Mouse (Mus musculus) limb, embryonic 12.5 days (tissue): Measurements from ENCODE around the gene Naa80. TPM values are rescaled to one million over a fixed set of nuclear protein-coding genes. Genes with fewer than 3 reads are reported as not detected.
"Not testable (repeated sequence)": the region's sequence is repeated elsewhere in the genome, so short reads cannot be mapped to it uniquely, and the experiment has no call there.

Experiments
- ATAC-seq: fragments of 200-750 bp; cut with Nextera tagmentation; 2 replicates; pipeline ENCODE4 v1.8.0; 2017; ENCODE audit warnings: low read depth, moderate TSS enrichment; ENCODE audit not compliant: insufficient number of reproducible peaks, insufficient read depth, low FRiP score, low TSS enrichment
- H3K27ac ChIP-seq: fragments of 300-500 bp; sonication (generic); 2 replicates; pipeline ENCODE4 v1.5.1; 2016; ENCODE audit warnings: mild to moderate bottlenecking, moderate library complexity
- H3K27me3 ChIP-seq: fragments of 300-500 bp; sonication (generic); 2 replicates; pipeline ENCODE4 v1.6.1; 2016; ENCODE audit warnings: mild to moderate bottlenecking, moderate library complexity
- H3K36me3 ChIP-seq: fragments of 300-500 bp; sonication (generic); 2 replicates; pipeline ENCODE4 v1.6.1; 2016; ENCODE audit warnings: mild to moderate bottlenecking, moderate library complexity
- H3K4me1 ChIP-seq: fragments of 300-500 bp; sonication (generic); replicated peaks from 2 replicates; pipeline ENCODE4 v1.6.1; 2016
- H3K4me2 ChIP-seq: fragments of 300-500 bp; sonication (generic); 2 replicates; pipeline ENCODE4 v1.6.1; 2016; ENCODE audit warnings: mild to moderate bottlenecking, moderate library complexity
- H3K4me3 ChIP-seq: fragments of 300-500 bp; sonication (generic); replicated peaks from 2 replicates; pipeline ENCODE4 v1.5.1; 2016; ENCODE audit warnings: mild to moderate bottlenecking
- H3K9ac ChIP-seq: fragments of 300-500 bp; sonication (generic); replicated peaks from 2 replicates; pipeline ENCODE4 v1.6.1; 2016; ENCODE audit warnings: mild to moderate bottlenecking, moderate library complexity
- H3K9me3 ChIP-seq: fragments of 300-500 bp; sonication (generic); 2 replicates; pipeline ENCODE4 v1.6.1; 2016; ENCODE audit warnings: mild to moderate bottlenecking, moderate library complexity
- WGBS: fragments of 180-500 bp; shearing (Covaris S2); methylation state at CpG from one replicate; pipeline ENCODE4 v1.1.7; 2016; 5-methylcytosine and 5-hydroxymethylcytosine counted together
- polyA plus RNA-seq: library from polyadenylated mRNA; unstranded; fragments of >200 nt; fragmentation: Nextera tagmentation; extraction: Ambion mirVana; gene quantifications from 2 replicates; pipeline ENCODE4 v1.2.1, GENCODE M21; 2016

Naa80 gene
- polyA plus RNA-seq, 1 experiment from 2014 or later, result 14.3 TPM

GRCm38 (mm10) chr9:107551117-107551889, 27.4 kb upstream of the Naa80 start, which contains the start of gene Rassf1:
TSS of gene Rassf1 (plus strand) at chr9:107551555.
- Histone ChIP-seq H3K36me3 (peaks cover under 1% of the 10 kb centered on the region; the same call in 1 of the 2 replicates), H3K27me3 (peaks cover 13% of the 10 kb centered on the region; the same call in 1 of the 2 replicates), H3K9me3 (no peaks in the 10 kb centered on the region), H3K9ac (peak within 1 kb of the TSS; percentile 83), H3K27ac (peak within 1 kb of the TSS; percentile 87), H3K4me3 (peak within 1 kb of the TSS; percentile 75), H3K4me2 (peak within 1 kb of the TSS; percentile 89), H3K4me1 (peaks cover 65% of the 10 kb centered on the region)
- ATAC-seq, result 0 out of 2 replicates have a peak, but pooled peaks have one; percentile 3
- under 1% methylated on average over 63 of the region's 63 CpGs for WGBS

GRCm38 (mm10) chr9:107551890-107552355, 26.8 kb upstream of the Naa80 start:
- WGBS, result 6% methylated on average over 8 of the region's 8 CpGs
- H3K4me1 ChIP-seq, result peaks cover 65% of the 10 kb centered on the region
- H3K27me3 ChIP-seq, result peaks cover 13% of the 10 kb centered on the region; the same call in 1 of the 2 replicates

GRCm38 (mm10) chr9:107552690-107553393, 25.8 kb upstream of the Naa80 start:
- Histone ChIP-seq H3K4me2 (peak overlapping the region; percentile 89), H3K4me3 (peak overlapping the region; percentile 75), H3K9ac (no peak overlapping the region), H3K36me3 (peaks cover 16% of the 10 kb centered on the region), H3K27me3 (peaks cover 13% of the 10 kb centered on the region; the same call in 1 of the 2 replicates), H3K4me1 (peaks cover 56% of the 10 kb centered on the region), H3K27ac (peak overlapping the region; percentile 95; the same call in 1 of the 2 replicates), H3K9me3 (no peaks in the 10 kb centered on the region)
- ATAC-seq, result no peak
- 82% methylated on average over 5 of the region's 5 CpGs for WGBS

More at GRCm38 (mm10) chr9:107551890-107552355, 26.8 kb upstream of the Naa80 start:
- no peaks in the 10 kb centered on the region for H3K9me3 ChIP-seq
- H3K27ac ChIP-seq, result peak overlapping the region; percentile 87
- ATAC-seq, result no peak
- H3K4me3 ChIP-seq, result peak overlapping the region; percentile 75
- peak overlapping the region; percentile 83 for H3K9ac ChIP-seq
- H3K36me3 ChIP-seq, result peaks cover 7% of the 10 kb centered on the region
- H3K4me2 ChIP-seq, result peak overlapping the region; percentile 89

GRCm38 (mm10) chr9:107553541-107554318, 25.0 kb upstream of the Naa80 start:
- peak overlapping the region; percentile 89 for H3K4me2 ChIP-seq
- H3K9ac ChIP-seq, result peak overlapping the region; percentile 56
- peak overlapping the region; percentile 75 for H3K4me3 ChIP-seq
- peaks cover 25% of the 10 kb centered on the region for H3K36me3 ChIP-seq
- peaks cover 13% of the 10 kb centered on the region; the same call in 1 of the 2 replicates for H3K27me3 ChIP-seq
- ATAC-seq, result peak; percentile 12; the same call in 1 of the 2 replicates
- H3K27ac ChIP-seq, result peak overlapping the region; percentile 95
- 4% methylated on average over 37 of the region's 37 CpGs for WGBS
- peaks cover 55% of the 10 kb centered on the region for H3K4me1 ChIP-seq
- H3K9me3 ChIP-seq, result no peaks in the 10 kb centered on the region

DNA sequence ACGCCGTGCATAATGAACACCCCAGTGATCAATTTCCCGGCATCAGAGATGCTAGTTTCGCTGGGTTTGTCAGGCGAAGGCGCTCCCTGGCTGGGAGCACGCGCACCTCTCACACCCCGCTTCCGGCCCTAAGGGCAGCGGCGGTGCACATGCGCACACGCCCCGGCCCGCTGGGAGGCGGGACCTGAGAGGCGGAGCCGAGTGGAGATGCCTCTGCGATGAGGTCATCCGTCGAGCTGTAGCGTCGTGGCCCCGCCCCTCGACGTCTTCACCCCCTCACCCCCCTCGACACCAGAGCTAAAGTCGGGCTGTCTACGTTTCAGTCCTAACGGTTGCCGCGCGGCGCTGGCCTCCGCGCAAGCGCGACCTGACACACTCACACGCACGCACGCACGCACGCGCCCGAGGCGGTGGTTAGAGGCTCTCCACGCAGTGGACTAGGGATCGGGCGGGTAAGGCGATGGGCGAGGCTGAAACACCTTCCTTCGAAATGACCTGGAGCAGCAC, 24.3 kb upstream of the Naa80 start:
- WGBS, result 0% methylated on average over 53 of the region's 53 CpGs
- Histone ChIP-seq H3K9me3 (no peaks in the 10 kb centered on the region), H3K4me1 (peaks cover 55% of the 10 kb centered on the region), H3K36me3 (peaks cover 31% of the 10 kb centered on the region), H3K4me2 (peak overlapping the region; percentile 89), H3K4me3 (peak overlapping the region; percentile 75), H3K9ac (peak overlapping the region; percentile 85), H3K27me3 (peaks cover 10% of the 10 kb centered on the region; the same call in 1 of the 2 replicates), H3K27ac (peak overlapping the region; percentile 95)
- ATAC-seq, result peak; percentile 91

DNA sequence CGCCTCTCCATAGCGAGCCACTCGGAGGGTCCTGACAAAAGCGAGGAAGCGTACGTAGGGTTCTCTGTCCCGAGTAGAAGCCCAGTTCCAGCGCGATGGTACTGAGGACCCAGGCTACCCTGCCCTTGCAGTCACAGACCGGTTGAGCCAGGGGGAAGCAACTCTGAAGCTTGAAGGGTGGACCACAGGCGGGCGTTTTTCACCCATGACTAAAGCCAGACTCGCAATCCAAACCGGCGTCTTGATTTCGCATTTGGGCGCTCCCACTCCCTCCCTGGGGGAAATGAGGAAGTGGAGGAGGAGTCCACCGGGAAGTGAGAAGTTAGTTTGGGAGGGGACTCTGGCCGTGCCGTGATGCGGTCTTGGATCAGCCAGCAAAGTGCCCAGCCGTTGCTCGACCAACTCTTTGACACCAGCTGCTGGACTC, 23.6 kb upstream of the Naa80 start:
- Histone ChIP-seq H3K4me1 (peaks cover 55% of the 10 kb centered on the region), H3K27me3 (peaks cover 7% of the 10 kb centered on the region; the same call in 1 of the 2 replicates), H3K4me3 (peak overlapping the region; percentile 75), H3K9ac (peak overlapping the region; percentile 85), H3K4me2 (peak overlapping the region; percentile 89), H3K27ac (peak overlapping the region; percentile 95), H3K9me3 (no peaks in the 10 kb centered on the region), H3K36me3 (peaks cover 38% of the 10 kb centered on the region)
- peak; percentile 12 for ATAC-seq
- under 1% methylated on average over 23 of the region's 23 CpGs for WGBS

DNA sequence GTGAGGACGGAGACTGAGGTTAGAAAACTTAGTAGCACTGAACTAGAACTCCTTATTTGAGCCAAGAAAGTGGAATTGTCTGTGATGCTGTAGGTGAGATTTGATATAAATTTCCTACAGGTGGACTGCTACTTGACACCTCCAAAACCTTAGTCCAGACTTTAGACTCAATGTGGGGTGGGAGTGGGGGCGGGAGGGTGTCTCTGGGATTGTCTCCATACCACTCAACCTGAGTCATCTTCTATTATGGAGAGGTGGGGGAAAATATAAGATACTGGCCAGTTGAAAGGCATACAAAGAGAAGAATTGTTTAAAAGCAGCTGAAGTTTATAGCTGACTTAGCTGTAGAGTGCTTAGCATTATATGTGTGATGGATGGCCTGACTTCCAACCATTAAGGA, 23.0 kb upstream of the Naa80 start:
- Histone ChIP-seq H3K4me3 (peak overlapping the region; percentile 75), H3K36me3 (peaks cover 44% of the 10 kb centered on the region), H3K9ac (peak overlapping the region; percentile 85), H3K9me3 (no peaks in the 10 kb centered on the region), H3K4me2 (peak overlapping the region; percentile 89), H3K27me3 (peaks cover 2% of the 10 kb centered on the region; the same call in 1 of the 2 replicates), H3K4me1 (peaks cover 51% of the 10 kb centered on the region), H3K27ac (peak overlapping the region; percentile 95; the same call in 1 of the 2 replicates)
- 45% methylated on average over 2 of the region's 2 CpGs for WGBS
- ATAC-seq, result no peak

- H3K36me3 ChIP-seq, result peaks cover 51% of the 10 kb centered on the region
Measured at GRCm38 (mm10) chr9:107556346-107556745, 22.3 kb upstream of the Naa80 start.

GRCm38 (mm10) chr9:107563029-107563581, 15.6 kb upstream of the Naa80 start, which contains the start of gene Tusc2:
TSS of gene Tusc2 (plus strand) at chr9:107563255.
- Histone ChIP-seq H3K4me2 (peak within 1 kb of the TSS; percentile 84), H3K4me1 (peaks cover 35% of the 10 kb centered on the region), H3K27ac (peak within 1 kb of the TSS; percentile 56; the same call in 1 of the 2 replicates), H3K4me3 (peak within 1 kb of the TSS; percentile 91), H3K27me3 (no peaks in the 10 kb centered on the region), H3K36me3 (peaks cover 68% of the 10 kb centered on the region), H3K9ac (peak within 1 kb of the TSS; percentile 80), H3K9me3 (no peaks in the 10 kb centered on the region)
- WGBS, result under 1% methylated on average over 46 of the region's 46 CpGs
- ATAC-seq, result peak; percentile 94

More at GRCm38 (mm10) chr9:107556346-107556745, 22.3 kb upstream of the Naa80 start:
- 81% methylated on average over 3 of the region's 3 CpGs for WGBS
- Histone ChIP-seq H3K4me2 (peak overlapping the region; percentile 89), H3K27me3 (no peaks in the 10 kb centered on the region), H3K9me3 (no peaks in the 10 kb centered on the region), H3K27ac (no peak overlapping the region), H3K4me3 (peak overlapping the region; percentile 75), H3K4me1 (peaks cover 45% of the 10 kb centered on the region), H3K9ac (0 out of 2 replicates have a peak overlapping the region, but pooled peaks have one; percentile 85)
- ATAC-seq, result no peak

GRCm38 (mm10) chr9:107565556-107565955, 13.1 kb upstream of the Naa80 start:
- ATAC-seq, H3K9me3 ChIP-seq, H3K27me3 ChIP-seq, H3K9ac ChIP-seq, H3K4me3 ChIP-seq: not testable (repeated sequence)
- 49% methylated on average over 5 of the region's 5 CpGs for WGBS
- H3K4me2 ChIP-seq, result 0 out of 2 replicates have a peak overlapping the region, but pooled peaks have one; percentile 17
- peaks cover 44% of the 10 kb centered on the region for H3K4me1 ChIP-seq
- peak overlapping the region; percentile 12 for H3K27ac ChIP-seq
- H3K36me3 ChIP-seq, result peaks cover 47% of the 10 kb centered on the region
